23 mouse cellular contexts compared by ENCODE assay signal in the genomic region with DNA sequence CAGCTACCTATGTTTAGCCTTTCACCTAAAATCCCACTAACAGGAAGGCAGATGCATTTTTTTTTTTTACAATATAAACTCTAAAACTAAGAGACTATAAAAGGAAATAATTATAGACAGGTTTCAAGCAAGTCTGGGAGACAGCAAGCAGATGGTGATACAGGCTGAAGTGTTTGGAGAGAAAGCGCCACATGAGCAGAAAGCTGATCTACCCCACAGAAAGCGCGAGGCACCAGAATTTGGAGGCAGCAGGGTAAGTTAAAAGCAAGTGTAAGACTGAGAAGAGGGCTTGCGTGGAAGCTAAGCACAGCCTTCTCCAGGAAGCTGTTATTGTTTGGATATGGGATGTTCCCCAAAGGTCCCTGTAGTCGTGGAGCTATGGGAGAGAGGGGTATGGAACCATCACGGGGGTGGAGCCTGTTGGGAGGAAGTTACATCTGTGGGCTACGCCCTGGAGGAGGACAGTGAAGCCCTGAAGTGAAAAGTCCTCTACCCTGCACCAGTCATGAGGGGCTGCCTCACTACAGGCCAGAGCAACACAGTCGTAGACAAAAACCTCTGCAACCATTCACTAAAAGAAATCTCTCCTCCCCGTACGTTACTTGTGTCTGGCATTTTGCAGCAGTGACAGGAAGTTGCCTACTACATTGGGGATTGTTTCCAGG. TPM values are rescaled to one million over a fixed set of nuclear protein-coding genes. Genes with fewer than 3 reads are reported as not detected.
A peak's percentile ranks its signal among the peaks of the same experiment; 100 is the strongest.
DNase-seq lines count a peak whose midpoint lies in the region; ATAC-seq and TF ChIP-seq lines count a peak whose summit lies in the region.
"Had no signal": no experiment of that assay in that cellular context is flagged by ENCODE, and none has a peak within 500 bp of the region (broad histone marks: within the 10 kb centered on the region; RNA-seq: fewer than 3 reads in every experiment).

No protein-coding gene starts in this region.

- H3K4me2 ChIP-seq in kidney, embryonic 16.5 days (replicated peaks; ENCODE audit: low read depth, low read length): no peak overlapping the region
- no peak overlapping the region for H3K4me2 ChIP-seq in midbrain, embryonic 11.5 days
- H3K4me2 ChIP-seq in midbrain, embryonic 16.5 days (ENCODE audit: low read length): no peak overlapping the region
- H3K4me2 ChIP-seq in stomach, embryonic 15.5 days: no peak overlapping the region
- H3K4me2 ChIP-seq: embryonic facial prominence, embryonic 12.5 days; heart, embryonic 13.5 days; hindbrain, embryonic 14.5 days; intestine, embryonic 15.5 days; kidney, embryonic 15.5 days; midbrain, embryonic 15.5 days had no signal

- no peak for TF ChIP-seq CTCF in kidney, adult 2 months (conservative IDR thresholded peaks at IDR 0.05; ENCODE audit: insufficient read depth, insufficient read length, low read depth, low read length)

- no peak overlapping the region for H3K9ac ChIP-seq in kidney, embryonic 16.5 days (replicated peaks; ENCODE audit: low read length)
- H3K9ac ChIP-seq in midbrain, embryonic 11.5 days (ENCODE audit: low read length): no peak overlapping the region
- no peak overlapping the region for H3K9ac ChIP-seq in midbrain, embryonic 16.5 days (ENCODE audit: low read depth, low read length)
- H3K9ac ChIP-seq in stomach, embryonic 15.5 days: no peak overlapping the region
- H3K9ac ChIP-seq: embryonic facial prominence, embryonic 12.5 days; heart, embryonic 13.5 days; hindbrain, embryonic 14.5 days; intestine, embryonic 15.5 days; kidney, embryonic 15.5 days; liver, postnatal 0 days; midbrain, embryonic 15.5 days had no signal

- no peak overlapping the region for H3K27ac ChIP-seq in kidney, embryonic 16.5 days (ENCODE audit: low read length)
- H3K27ac ChIP-seq in kidney, adult 2 months (ENCODE audit: insufficient read depth, low read depth, low read length): no peak overlapping the region
- H3K27ac ChIP-seq in midbrain, embryonic 11.5 days (ENCODE audit: low read depth, low read length): no peak overlapping the region
- H3K27ac ChIP-seq in midbrain, embryonic 16.5 days (ENCODE audit: low read length): no peak overlapping the region
- peak overlapping the region; percentile 18; the same call in 1 of the 2 replicates for H3K27ac ChIP-seq in stomach, embryonic 15.5 days
- H3K27ac ChIP-seq: embryonic facial prominence, embryonic 12.5 days; gastrocnemius, adult 2 months; heart, embryonic 13.5 days; hindbrain, embryonic 14.5 days; intestine, embryonic 15.5 days; kidney, embryonic 15.5 days; limb, embryonic 10.5 days; midbrain, embryonic 15.5 days had no signal

- H3K9me3 ChIP-seq in kidney, embryonic 16.5 days (ENCODE audit: low read length): no peaks in the 10 kb centered on the region
- no peaks in the 10 kb centered on the region for H3K9me3 ChIP-seq in midbrain, embryonic 11.5 days (ENCODE audit: control insufficient read depth, low read length)
- H3K9me3 ChIP-seq in midbrain, embryonic 16.5 days (replicated peaks; ENCODE audit: control insufficient read depth, low read length, poor library complexity, severe bottlenecking): no peaks in the 10 kb centered on the region
- no peaks in the 10 kb centered on the region for H3K9me3 ChIP-seq in stomach, embryonic 15.5 days
- H3K9me3 ChIP-seq: embryonic facial prominence, embryonic 12.5 days; heart, embryonic 13.5 days; intestine, embryonic 15.5 days; kidney, embryonic 15.5 days; limb, embryonic 10.5 days; megakaryocyte, embryonic 14.5 days; midbrain, embryonic 15.5 days had no signal

- H3K27me3 ChIP-seq in kidney, embryonic 16.5 days (ENCODE audit: insufficient read depth, low read length): no peaks in the 10 kb centered on the region
- H3K27me3 ChIP-seq in kidney, adult 2 months (replicated peaks; ENCODE audit: control insufficient read depth, insufficient read depth, low read length): no peaks in the 10 kb centered on the region
- H3K27me3 ChIP-seq in midbrain, embryonic 11.5 days (ENCODE audit: control insufficient read depth, insufficient read depth, low read length): no peaks in the 10 kb centered on the region
- H3K27me3 ChIP-seq in midbrain, embryonic 16.5 days (ENCODE audit: control insufficient read depth, insufficient read depth, low read depth, low read length): no peaks in the 10 kb centered on the region
- no peaks in the 10 kb centered on the region for H3K27me3 ChIP-seq in stomach, embryonic 15.5 days (replicated peaks)
- H3K27me3 ChIP-seq: embryonic facial prominence, embryonic 12.5 days; intestine, embryonic 15.5 days; kidney, embryonic 15.5 days; midbrain, embryonic 15.5 days had no signal

- DNase-seq in kidney, adult 2 months: no peak
- DNase-seq in midbrain, embryonic 11.5 days (ENCODE audit: low spot score, missing footprints): peak; percentile 31
- no peak for DNase-seq in urinary bladder, adult 2 months (ENCODE audit: low spot score)
- DNase-seq: adrenal gland, adult 2 months; B cell, adult 2 months; cerebellum, adult 9-11 months; gastrocnemius, adult 2 months; liver, postnatal 0 days; thymus, adult 18-20 months had no signal

- peak; percentile 46; the same call in 1 of the 2 replicates for ATAC-seq in kidney, embryonic 16.5 days (ENCODE audit: low FRiP score, low TSS enrichment)
- ATAC-seq in midbrain, embryonic 11.5 days (ENCODE audit: low FRiP score): no peak
- ATAC-seq in midbrain, embryonic 16.5 days: no peak
- peak; percentile 51 for ATAC-seq in common myeloid progenitor, adult 5-6 weeks (replicated peaks; ENCODE audit: low read depth, poor library complexity, severe bottlenecking)
- ATAC-seq in stomach, embryonic 15.5 days (ENCODE audit: insufficient read depth, low FRiP score, low read depth): no peak
- ATAC-seq: forebrain, embryonic 16.5 days; intestine, embryonic 15.5 days; liver, postnatal 0 days; midbrain, embryonic 15.5 days had no signal

- 63% methylated on average over 10 of the region's 10 CpGs for WGBS in kidney, embryonic 16.5 days
- WGBS in kidney, adult 2 months: 63% methylated on average over 10 of the region's 10 CpGs
- 80% methylated on average over 10 of the region's 10 CpGs for WGBS in midbrain, embryonic 11.5 days
- 77% methylated on average over 10 of the region's 10 CpGs for WGBS in midbrain, embryonic 16.5 days
- 50% methylated on average over 10 of the region's 10 CpGs for WGBS in stomach, embryonic 15.5 days

- H3K4me1 ChIP-seq in kidney, embryonic 16.5 days (ENCODE audit: insufficient read depth, low read length): no peaks in the 10 kb centered on the region
- H3K4me1 ChIP-seq in kidney, adult 2 months (ENCODE audit: control insufficient read depth, insufficient read depth, low read length): no peaks in the 10 kb centered on the region
- no peaks in the 10 kb centered on the region for H3K4me1 ChIP-seq in midbrain, embryonic 11.5 days (ENCODE audit: control insufficient read depth, insufficient read depth, low read length)
- peaks cover 3% of the 10 kb centered on the region; the same call in 1 of the 2 replicates for H3K4me1 ChIP-seq in midbrain, embryonic 16.5 days (ENCODE audit: control insufficient read depth, insufficient read depth, low read length)
- peaks cover 11% of the 10 kb centered on the region for H3K4me1 ChIP-seq in stomach, embryonic 15.5 days
- H3K4me1 ChIP-seq: kidney, embryonic 15.5 days had no signal

- H3K4me3 ChIP-seq in kidney, embryonic 16.5 days (ENCODE audit: low read length): no peak overlapping the region
- no peak overlapping the region for H3K4me3 ChIP-seq in kidney, adult 2 months (ENCODE audit: insufficient read depth, low read depth, low read length)
- no peak overlapping the region for H3K4me3 ChIP-seq in midbrain, embryonic 11.5 days (ENCODE audit: low read depth, low read length)
- H3K4me3 ChIP-seq in midbrain, embryonic 16.5 days (ENCODE audit: low read depth, low read length): no peak overlapping the region
- H3K4me3 ChIP-seq in stomach, embryonic 15.5 days (replicated peaks): no peak overlapping the region
- H3K4me3 ChIP-seq: embryonic facial prominence, embryonic 12.5 days; erythroblast, embryonic 14.5 days; gastrocnemius, adult 2 months; heart, embryonic 13.5 days; intestine, embryonic 15.5 days; kidney, embryonic 15.5 days; limb, embryonic 10.5 days; megakaryocyte, embryonic 14.5 days; midbrain, embryonic 15.5 days had no signal

- TF ChIP-seq POLR2A in kidney, adult 2 months (IDR thresholded peaks at IDR 0.05; ENCODE audit: low read depth, low read length): no peak

- H3K36me3 ChIP-seq in kidney, embryonic 16.5 days (ENCODE audit: insufficient read depth, low read length): no peaks in the 10 kb centered on the region
- H3K36me3 ChIP-seq in kidney, adult 2 months (ENCODE audit: control insufficient read depth, insufficient read depth, low read length): no peaks in the 10 kb centered on the region
- no peaks in the 10 kb centered on the region for H3K36me3 ChIP-seq in midbrain, embryonic 11.5 days (ENCODE audit: control insufficient read depth, insufficient read depth, low read length)
- no peaks in the 10 kb centered on the region for H3K36me3 ChIP-seq in midbrain, embryonic 16.5 days (ENCODE audit: control insufficient read depth, insufficient read depth, low read length)
- H3K36me3 ChIP-seq in stomach, embryonic 15.5 days: no peaks in the 10 kb centered on the region
- H3K36me3 ChIP-seq: embryonic facial prominence, embryonic 12.5 days; heart, embryonic 13.5 days; intestine, embryonic 15.5 days; kidney, embryonic 15.5 days; limb, embryonic 10.5 days; midbrain, embryonic 15.5 days had no signal

RNA-seq across cellular contexts. Expression of a gene that starts 34.2 kb away (rescaled TPM):
- 1.3 and 2.2 TPM in 2 replicates for polyA plus RNA-seq in kidney, embryonic 16.5 days (2015; fragmentation: Nextera tagmentation; extraction: Ambion mirVana)
- 0.69 and 1.1 TPM in 2 replicates for polyA plus RNA-seq in kidney, adult 2 months (2012; rRNA removed)
- 1.0 TPM in 2 replicates for polyA plus RNA-seq in midbrain, embryonic 11.5 days (2014; fragmentation: Nextera tagmentation; extraction: Ambion mirVana)
- 7.0 and 11.5 TPM in 2 replicates for polyA plus RNA-seq in midbrain, embryonic 16.5 days (2015; fragmentation: Nextera tagmentation; extraction: Ambion mirVana)
- not detected in 2 replicates for total RNA-seq in common myeloid progenitor, adult 5-6 weeks (2017)
- 1.6 and 2.0 TPM in 2 replicates for polyA plus RNA-seq in stomach, embryonic 15.5 days (2015; fragmentation: Nextera tagmentation; extraction: Ambion mirVana)
- 71.6 and 86.2 TPM in 2 replicates for polyA plus RNA-seq in urinary bladder, adult 2 months (2012; rRNA removed)
- polyA plus RNA-seq: erythroblast, embryonic 14.5 days had no signal

RNA-seq across cellular contexts. Expression of a gene that starts 51.2 kb away (rescaled TPM):
- polyA plus RNA-seq in kidney, embryonic 16.5 days (2015; fragmentation: Nextera tagmentation; extraction: Ambion mirVana): 165 TPM in 2 replicates
- 20.2 and 24.6 TPM in 2 replicates for polyA plus RNA-seq in kidney, adult 2 months (2012; rRNA removed)
- 188 and 213 TPM in 2 replicates for polyA plus RNA-seq in midbrain, embryonic 11.5 days (2014; fragmentation: Nextera tagmentation; extraction: Ambion mirVana)
- 75.6 and 84.0 TPM in 2 replicates for polyA plus RNA-seq in midbrain, embryonic 16.5 days (2015; fragmentation: Nextera tagmentation; extraction: Ambion mirVana)
- total RNA-seq in common myeloid progenitor, adult 5-6 weeks (2017): 215 and 222 TPM in 2 replicates
- 113 and 125 TPM in 2 replicates for polyA plus RNA-seq in stomach, embryonic 15.5 days (2015; fragmentation: Nextera tagmentation; extraction: Ambion mirVana)
- polyA plus RNA-seq in urinary bladder, adult 2 months (2012; rRNA removed): 43.7 and 45.7 TPM in 2 replicates

Comparison
In these comparisons a context has a peak if more than half of its experiments do, and no peak if none do; other contexts are left out.
1. ATAC-seq: peak in kidney, embryonic 16.5 days (single experiment) and common myeloid progenitor, adult 5-6 weeks (single experiment); none in midbrain, embryonic 11.5 days (single experiment), midbrain, embryonic 16.5 days (single experiment) and stomach, embryonic 15.5 days (single experiment).